Mouse (Mus musculus) gastrocnemius, postnatal 36 days (tissue): ENCODE measurements around the gene Stk11. TPM values are rescaled to one million over a fixed set of nuclear protein-coding genes. Genes with fewer than 3 reads are reported as not detected.
"Not testable (repeated sequence)": the region's sequence is repeated elsewhere in the genome, so short reads cannot be mapped to it uniquely, and the experiment has no call there.

ENCODE experiments used
- DNase-seq, 2 experiments: peaks; one replicate each; pipeline ENCODE4 v3.0.0; 2022
- intact Hi-C: fragments of 180-260 bp; cut with DNase I; formaldehyde crosslinking; loops from one replicate; pipeline ENCODE4 v1.15.1; 2025
- total RNA-seq, 2 experiments: library from RNA; stranded (reverse); gene quantifications; 2 replicates each; pipeline ENCODE4 v1.2.3; 2021

Gene Stk11
- total RNA-seq, 2 experiments from 2014 or later = 120 to 135 TPM

DNA sequence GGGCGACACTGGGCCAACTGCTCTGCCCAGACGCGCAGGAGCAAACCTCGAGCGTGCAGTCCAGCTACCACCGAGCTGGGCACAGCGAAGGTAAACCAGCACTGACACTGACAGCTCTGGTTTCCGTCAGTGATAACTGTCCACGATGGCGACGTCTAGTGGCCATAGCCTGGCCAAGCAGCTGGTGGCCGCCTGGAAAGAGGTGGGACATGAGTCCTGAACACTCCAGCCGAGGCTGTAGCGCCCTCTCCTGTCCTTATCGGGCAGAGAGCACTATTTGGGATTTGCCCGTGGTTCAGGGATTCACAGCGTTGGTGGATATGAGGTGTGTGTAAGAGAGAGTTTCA lies 49.4 kb downstream of the Stk11 start:
- peak; percentile 96 for DNase-seq
- intact Hi-C loops = loop anchor here (1.0 kb wide), 1 partner anchor 20 kb away; no protein-coding TSS in a partner anchor

DNA sequence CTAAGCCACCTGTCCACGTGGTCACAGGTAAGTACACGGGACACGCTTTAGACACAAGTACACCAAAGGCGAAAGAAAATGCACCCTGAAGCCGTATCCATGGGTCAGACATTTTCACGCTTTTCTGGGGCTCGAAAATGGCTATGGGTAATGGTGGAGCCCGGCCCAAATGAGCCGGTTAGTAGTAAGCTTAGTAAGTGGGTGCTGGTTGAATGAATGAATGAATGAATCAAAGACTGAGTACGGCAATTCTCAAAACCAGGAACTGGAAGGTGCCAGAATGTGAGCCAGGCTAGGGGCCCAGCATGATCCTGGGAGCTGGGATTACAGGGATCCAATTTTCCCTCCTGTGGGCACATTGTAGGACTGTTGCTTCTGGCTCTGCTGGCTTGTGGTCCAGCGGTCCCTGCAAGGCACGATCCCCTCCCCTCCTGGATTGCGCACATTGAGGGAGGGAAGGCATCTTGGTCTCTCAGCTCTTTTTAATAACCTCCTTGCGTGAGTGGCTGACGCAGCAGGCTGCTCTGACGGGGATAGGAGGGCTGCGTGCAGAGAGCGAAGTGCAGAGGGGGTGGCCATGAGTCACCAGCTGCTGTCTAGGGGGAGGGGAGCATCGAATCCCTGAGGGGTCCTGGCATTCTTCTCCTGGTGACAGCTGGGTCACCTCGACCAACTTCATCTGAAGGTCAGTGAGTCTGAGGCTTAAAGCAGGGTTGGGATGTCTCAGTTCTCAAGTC lies 50.0 kb downstream of the Stk11 start, which contains the start of gene Cirbp:
TSS of gene Cirbp (plus strand) at position 594 of the 737 bp plus-strand sequence.
- DNase-seq = no peak

DNA sequence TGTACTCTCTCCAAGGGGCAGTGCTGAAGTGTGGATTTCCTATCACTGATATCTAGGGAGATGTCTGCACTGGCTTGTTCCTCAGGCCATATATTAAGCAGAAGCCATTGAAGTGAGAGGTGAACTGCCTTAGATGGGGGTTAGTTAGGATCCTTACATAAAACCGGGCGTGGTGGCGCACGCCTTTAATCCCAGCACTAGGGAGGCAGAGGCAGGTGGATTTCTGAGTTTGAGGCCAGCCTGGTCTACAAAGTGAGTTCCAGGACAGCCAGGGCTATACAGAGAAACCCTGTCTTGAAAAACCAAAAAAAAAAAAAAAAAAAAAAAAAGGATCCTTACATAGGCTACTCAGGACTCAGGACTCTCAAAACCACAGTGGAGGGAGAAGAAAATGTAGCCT lies 50.5 kb downstream of the Stk11 start:
- intact Hi-C loops, DNase-seq: not testable (repeated sequence)

More for the DNA sequence above, 50.0 kb downstream of the Stk11 start, which contains the start of gene Cirbp:
- intact Hi-C loops = loop anchor here (1.0 kb wide), 1 partner anchor 20 kb away; no protein-coding TSS in a partner anchor

DNA sequence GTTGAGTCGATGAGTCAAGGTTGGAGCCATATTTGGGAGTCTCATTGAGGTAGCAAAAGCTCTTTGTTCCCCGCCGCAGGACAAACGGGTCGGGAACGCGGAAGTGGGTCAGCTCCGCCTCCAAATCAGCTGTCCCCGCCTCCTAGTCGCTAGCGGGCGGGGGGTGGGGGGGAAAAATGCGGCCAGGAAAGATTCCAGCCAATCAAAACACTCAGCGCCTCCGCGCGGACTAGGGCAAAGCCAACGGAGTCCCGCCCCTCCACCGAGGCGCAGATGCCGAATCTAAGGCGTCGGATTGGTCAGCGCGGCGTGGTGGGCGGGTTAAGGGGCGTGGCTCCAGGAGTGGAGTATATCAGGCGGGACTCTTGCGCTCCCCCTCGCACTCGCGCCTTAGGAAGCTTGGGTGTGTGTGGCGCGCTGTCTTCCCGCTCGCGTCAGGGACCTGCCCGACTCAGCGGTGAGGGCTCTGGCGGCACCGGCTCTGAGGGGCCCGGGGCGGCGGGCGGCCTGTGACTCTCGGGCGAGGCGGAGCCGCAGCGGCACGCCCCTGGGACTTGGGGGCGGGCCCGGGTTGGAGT lies 51.9 kb downstream of the Stk11 start:
- intact Hi-C loops = no loop called here
- DNase-seq = peak; percentile 99

DNA sequence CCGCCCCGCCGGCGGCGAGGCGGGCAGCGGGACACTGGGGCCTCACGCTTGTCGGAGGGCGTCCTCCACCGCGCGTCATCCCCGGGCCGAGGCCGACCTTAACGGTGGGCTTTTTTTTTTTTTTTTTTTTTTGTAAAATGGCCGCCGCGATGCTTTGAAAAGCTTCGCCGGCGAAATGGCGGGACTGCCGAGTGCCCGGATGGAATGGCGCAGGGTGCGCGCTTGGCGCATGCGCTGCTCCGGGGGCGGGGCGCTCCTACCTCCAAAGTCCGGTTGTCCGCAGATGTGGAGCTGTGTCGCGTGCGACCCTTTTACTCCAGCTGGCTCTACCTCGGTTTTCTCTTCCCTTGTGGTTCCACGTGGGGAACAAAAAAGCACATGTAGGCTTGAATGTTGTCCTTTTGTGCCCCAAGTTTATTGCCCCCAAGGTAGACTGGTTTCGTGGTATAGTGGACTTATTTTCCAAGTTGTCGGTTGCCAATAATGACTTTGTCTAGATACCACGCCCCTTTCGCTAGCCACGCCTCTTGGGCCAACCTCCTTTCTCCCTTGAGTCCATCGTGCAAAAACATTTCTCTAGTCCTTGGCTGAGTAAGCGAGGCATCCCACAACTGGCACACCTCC lies 52.5 kb downstream of the Stk11 start:
- DNase-seq = peak; percentile 91 to 92
- intact Hi-C loops = no loop called here

DNA sequence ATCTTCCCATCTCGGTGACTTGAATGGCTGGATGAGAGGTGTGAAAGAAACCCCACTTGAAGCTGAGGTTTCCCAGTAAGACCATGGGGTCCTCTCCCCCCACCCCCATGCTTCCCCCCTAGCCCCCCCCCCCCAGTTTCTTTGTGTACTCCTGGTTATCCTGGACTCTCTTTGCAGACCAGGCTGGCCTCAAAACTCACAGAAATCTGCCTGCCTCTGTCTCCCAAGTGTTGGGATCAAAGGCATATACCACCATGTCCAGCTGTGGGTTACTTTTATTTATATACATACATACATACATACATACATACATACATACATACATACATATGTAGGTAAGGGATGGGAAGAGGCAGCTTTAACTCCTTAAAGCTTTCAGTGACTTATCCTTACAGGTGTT lies 53.5 kb downstream of the Stk11 start:
- intact Hi-C loops = no loop called here
- DNase-seq = no peak

DNA sequence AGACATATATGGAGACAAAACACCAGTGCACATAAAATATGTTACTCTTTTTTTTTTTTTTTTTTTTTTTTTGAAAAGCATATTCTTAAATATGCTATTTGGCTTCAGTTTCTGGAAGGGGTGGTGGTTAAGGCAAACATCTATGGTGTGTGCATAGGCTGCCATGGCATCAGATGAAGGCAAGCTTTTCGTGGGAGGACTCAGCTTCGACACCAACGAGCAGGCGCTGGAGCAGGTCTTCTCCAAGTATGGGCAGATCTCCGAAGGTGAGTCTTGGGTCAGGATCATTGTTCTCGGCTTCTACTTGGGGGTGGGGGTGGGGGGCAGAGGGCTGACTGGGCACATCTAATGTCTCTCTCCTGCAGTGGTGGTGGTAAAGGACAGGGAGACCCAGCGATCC lies 54.0 kb downstream of the Stk11 start:
- intact Hi-C loops = no loop called here
- DNase-seq = no peak

DNA sequence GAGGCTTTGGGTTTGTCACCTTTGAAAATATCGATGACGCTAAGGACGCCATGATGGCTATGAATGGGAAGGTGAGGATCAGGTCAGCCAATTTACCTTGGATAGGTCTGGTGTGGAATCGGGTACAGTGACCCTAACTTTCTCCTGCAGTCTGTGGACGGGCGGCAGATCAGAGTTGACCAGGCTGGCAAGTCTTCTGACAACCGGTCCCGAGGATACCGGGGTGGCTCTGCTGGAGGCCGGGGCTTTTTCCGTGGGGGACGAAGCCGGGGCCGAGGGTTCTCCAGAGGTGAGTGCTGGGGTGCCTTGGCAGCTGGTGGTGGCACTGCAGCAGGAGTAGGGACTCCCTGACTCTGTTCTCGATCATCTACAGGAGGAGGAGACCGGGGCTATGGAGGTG lies 54.4 kb downstream of the Stk11 start:
- intact Hi-C loops = no loop called here

DNA sequence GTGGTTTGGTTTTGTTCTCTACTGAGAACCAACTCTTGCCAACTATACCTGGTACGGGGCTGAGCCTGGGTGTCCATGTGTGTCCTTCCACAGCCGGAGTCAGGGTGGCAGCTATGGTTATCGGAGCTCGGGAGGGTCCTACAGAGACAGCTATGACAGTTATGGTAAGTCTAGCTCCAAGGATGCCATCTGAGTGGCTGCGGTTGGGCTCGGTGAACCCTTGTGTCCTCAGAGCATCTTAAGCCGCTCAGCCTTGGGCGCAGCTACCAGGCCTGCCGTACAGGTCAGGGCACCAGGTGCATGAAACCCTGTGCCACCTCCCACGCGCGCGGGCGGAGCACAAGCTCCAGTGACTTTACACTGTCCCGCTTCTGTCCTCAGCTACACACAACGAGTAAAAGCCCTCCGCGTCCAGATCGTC lies 55.0 kb downstream of the Stk11 start:
- intact Hi-C loops = no loop called here
- DNase-seq = no peak

More for the DNA sequence above, 54.4 kb downstream of the Stk11 start:
- DNase-seq = no peak

DNA sequence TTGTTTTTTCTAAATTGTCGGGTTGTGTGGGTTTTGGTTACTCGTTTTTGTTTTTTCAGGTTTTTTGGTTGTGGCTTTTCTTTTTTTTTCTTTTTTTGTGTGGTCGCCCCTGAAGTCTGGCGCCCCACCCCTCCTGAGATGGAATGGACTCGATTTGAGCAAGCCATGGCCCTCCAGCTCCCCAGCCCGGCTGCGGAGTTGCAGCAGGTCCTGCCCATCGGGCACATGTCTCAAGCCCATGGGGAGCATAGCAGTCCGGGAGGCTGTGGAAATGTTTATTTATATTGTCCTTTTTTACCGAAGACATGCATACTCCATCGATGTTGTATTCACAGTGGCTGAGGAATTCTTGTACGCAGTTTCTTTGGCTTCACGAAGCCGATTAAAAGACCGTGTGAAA lies 55.6 kb downstream of the Stk11 start:
- no peak for DNase-seq
- intact Hi-C loops = no loop called here

DNA sequence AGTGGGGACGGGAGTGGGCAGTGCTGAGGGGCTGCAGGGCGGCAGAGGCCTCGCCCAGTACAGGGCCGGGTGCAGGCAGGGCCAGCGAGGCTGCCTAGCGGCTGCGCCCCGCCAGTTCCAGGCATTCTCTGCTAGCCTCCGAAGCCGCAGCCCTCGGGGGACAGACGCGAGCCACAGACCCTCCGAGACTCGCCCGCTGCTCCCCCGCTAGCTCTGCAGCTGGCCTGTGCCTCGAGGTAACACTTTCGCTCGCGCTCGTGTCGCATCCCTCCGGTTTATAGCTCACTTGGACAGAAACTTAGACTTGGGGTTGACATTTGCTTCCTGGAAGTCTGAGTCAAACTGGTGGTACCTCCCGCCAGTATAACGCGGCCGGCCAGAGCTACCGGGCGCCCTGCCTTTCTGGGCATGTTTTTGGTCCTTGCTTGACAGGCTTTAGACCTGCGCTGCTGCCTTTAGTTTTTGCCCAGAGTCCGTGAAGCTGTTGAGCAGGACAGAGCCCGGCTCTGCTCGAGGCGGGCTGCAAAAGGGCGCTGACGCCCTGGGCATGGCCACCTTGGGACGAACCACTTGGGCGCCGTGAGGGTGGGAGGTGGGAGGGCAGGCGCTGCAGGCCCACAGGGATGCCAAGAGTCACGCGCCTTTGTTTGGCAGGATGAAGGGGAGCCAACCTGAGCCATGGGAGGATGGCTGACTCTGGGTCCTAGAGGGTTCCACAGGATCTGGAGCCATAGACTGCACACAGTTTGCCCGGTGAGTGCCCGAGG lies 56.3 kb downstream of the Stk11 start:
- DNase-seq = no peak

DNA sequence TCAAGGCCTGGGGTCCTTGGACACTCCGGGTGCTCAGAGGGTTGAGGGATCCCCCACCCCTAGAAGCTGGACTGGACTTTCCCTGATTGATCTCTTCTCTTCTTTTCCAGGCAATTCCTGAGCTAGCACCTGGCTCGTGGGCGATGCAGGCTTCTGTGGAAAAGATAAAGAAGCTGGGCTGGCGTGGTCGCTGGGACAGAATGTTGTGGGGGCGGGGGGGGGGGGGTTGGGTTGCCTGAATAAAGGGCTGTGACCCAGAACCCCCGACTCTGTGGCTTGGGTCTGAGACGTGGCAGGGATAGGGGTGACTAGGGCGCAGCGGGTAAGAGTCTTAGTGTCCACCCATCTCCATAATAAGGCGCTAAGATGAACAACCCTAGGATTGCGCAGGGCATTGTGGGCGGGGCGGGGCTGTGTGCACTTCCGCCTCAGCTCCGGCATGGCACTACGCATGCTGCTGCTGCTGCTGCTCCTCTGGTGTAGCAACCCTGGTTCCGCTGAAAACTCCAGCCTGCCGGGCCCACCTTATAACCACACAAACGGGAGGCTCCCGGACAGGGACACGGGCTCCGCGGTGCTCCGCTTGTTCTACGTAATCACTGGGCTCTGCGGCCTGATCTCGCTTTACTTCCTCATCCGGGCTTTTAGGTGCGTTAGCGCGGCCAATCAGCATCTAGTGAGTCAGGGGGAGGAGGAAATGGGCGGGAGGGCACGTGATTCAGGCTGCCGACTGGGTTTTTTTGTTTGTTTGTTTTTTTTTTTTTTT lies 57.1 kb downstream of the Stk11 start, which contains the start of gene 1600002K03Rik:
TSS of gene 1600002K03Rik (plus strand) at position 418 of the 766 bp plus-strand sequence.
- intact Hi-C loops = no loop called here
- DNase-seq = peak; percentile 81 to 92

More for the DNA sequence above, 56.3 kb downstream of the Stk11 start:
- intact Hi-C loops = no loop called here

DNA sequence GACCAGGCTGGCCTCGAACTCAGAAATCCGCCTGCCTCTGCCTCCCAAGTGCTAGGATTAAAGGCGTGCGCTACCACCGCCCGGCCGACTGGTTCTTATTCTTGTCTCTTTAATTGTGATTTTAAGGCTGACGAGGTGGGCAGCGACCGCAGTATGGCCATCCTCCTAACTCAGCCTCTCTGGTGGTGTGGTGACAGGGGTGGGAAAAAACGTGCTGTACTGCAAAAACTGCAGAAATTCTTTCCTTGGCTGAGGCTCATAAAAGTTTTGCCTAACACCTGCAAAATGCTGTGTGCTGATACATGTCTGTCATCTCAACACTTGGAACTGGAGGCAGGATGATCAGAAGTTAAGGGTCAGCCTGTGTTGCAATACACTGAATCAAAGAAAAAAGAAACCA lies 57.8 kb downstream of the Stk11 start:
- intact Hi-C loops = no loop called here
- DNase-seq = no peak

DNA sequence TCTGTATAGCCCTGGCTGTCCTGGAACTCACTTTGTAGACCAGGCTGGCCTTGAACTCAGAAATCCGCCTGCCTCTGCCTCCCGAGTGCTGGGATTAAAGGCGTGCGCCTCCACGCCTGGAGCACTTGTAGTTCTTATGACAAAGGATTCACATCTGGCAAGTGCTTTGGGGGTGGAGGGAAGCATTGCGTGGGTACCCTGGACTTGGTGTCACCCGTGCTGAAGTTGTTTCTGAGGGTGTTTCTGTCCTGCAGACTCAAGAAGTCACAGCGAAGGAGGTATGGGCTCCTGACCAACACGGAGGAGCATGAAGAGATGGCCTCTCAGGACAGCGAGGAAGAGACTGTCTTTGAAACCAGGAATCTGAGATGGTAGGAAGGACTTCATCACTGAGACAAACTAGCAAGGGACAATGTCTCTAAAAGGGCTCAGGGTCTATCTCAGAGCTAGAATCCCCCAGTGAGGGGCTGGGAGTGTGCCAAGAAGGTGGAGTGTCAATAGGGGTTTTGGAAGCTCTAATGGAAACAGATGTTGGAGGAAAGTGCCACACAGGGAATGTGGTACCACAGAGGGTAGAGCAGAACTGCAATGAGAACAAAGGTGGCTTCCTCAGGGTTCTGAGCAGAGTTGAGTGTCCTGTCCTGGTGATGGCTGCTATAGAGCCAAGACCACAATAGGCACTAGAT lies 58.5 kb downstream of the Stk11 start:
- intact Hi-C loops = no loop called here
- no peak for DNase-seq

DNA sequence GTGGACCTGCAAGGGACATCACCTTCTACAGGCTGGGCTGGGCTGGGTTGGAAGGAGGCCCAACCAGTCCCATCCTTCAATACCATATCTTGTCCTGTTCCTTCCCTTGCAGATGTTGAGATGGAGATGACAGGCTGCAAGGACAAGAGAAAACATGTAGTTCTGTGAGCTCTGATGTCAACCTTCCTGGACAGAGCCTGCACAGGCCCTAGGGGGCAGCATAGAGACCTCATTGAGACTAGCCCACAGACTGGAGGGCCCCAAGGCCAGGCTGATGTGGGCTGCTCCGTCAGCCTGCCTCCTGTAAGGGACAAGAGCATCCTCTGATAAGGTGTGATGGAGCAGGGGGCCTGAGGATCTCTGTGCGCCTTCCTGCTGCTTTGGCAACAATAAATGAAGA lies 59.1 kb downstream of the Stk11 start:
- intact Hi-C loops = loop anchor here (1.0 kb wide), 1 partner anchor 71 kb away; no protein-coding TSS in a partner anchor
- DNase-seq = no peak

DNA sequence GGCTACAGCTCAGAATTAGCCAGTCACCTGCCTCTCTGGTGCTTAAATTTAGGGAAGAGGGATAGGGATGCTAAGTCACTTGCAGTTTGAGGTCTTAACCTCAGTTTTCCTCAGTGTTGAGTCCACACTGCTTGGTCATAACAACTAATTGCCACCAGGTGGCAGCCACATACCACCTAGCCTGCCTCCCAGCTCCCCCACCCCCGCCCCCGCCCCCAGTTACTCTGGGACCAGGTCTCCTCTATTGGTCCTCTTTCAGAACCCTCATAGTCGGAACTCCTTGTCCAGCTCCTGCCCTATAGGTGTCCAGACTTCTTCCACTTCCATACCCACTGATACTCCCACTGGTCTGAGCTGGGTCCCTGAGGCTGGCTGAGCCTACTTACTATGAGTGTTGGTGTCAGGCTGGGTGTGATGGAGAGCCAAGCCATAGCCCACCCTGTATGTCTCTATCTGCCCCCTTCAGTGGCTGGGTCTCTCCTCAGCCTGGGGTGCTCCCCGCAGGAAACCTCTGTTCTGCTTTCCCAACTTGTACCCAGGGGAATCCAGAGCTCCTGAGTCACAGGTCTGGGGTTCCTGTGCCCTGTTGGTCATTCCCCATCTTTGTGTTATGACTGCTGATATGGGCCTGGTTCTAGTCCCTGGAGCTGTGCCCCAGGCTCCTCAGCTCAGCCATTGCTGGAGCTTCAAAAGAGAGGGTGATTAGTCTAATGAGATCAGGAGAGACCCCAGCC lies 60.1 kb downstream of the Stk11 start:
- intact Hi-C loops = loop anchor here (1.0 kb wide), 1 partner anchor 70 kb away; no protein-coding TSS in a partner anchor
- DNase-seq = no peak

DNA sequence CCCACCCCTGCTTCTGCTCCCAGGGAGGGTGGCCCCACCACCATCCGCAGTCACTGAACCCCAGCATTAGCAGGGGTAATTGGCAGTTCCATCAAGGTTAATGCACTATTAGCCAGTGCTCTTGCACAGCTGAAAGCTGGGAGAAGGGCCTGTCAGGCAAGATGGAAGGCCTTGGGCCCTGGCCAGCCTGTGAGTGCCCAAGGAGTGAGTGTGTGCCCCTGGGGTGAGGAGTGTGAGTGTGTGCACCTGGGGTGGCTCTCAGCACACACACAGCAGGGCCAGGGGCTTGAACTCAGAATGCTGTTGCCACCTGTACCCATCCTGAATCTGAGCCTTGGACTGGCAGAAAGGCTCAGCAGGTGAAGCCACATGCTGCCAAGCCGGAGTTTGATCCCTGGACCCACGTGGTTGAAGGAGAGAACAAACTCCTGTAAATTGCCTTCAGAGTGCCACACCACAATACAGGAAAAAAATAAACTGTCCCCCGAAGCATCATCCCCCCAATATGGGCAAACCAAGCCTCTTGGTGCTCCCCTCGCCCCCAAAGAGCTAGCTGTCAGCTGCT lies 60.7 kb downstream of the Stk11 start:
- intact Hi-C loops = no loop called here
- no peak for DNase-seq
